Mouse (Mus musculus): ENCODE results near the gene Sbno2. TPM values are rescaled to one million over a fixed set of nuclear protein-coding genes. Genes with fewer than 3 reads are reported as not detected.
A peak's percentile ranks its signal among the peaks of the same experiment; 100 is the strongest.

Gene Sbno2
- total and polyA plus RNA-seq, 2 experiments from 2014 or later, result 6.8 to 24.2 TPM

- Histone ChIP-seq H3K4me3 (ENCODE audit: low read depth, low read length) (no peak overlapping the region), H3K4me1 (ENCODE audit: insufficient read depth) (no peaks in the 10 kb centered on the region), H3K36me3 (ENCODE audit: insufficient read depth) (peaks cover 41% of the 10 kb centered on the region), H3K4me2 (ENCODE audit: low read depth) (no peak overlapping the region), H3K27ac (ENCODE audit: low read depth, low read length) (no peak overlapping the region), H3K27me3 (ENCODE audit: insufficient read depth, low read length) (no peaks in the 10 kb centered on the region), H3K9ac (no peak overlapping the region), H3K9me3 (ENCODE audit: low read length) (no peaks in the 10 kb centered on the region)
- WGBS, result 88% methylated on average over 9 of the region's 9 CpGs
- DNase-seq (no peak), ATAC-seq (no peak)
- no peak for TF ChIP-seq CTCF (IDR thresholded peaks at IDR 0.05; ENCODE audit: low read depth)
Observed at GRCm38 (mm10) chr10:80123932-80124562, 18.7 kb upstream of the Sbno2 start.

- peaks cover 16% of the 10 kb centered on the region for H3K4me1 ChIP-seq (ENCODE audit: insufficient read depth)
- no peak for ATAC-seq
- no peaks in the 10 kb centered on the region for H3K27me3 ChIP-seq (ENCODE audit: insufficient read depth, low read length)
- no peak overlapping the region for H3K4me3 ChIP-seq (ENCODE audit: low read depth, low read length)
- H3K27ac ChIP-seq (ENCODE audit: low read depth, low read length), result no peak overlapping the region
- H3K9me3 ChIP-seq (ENCODE audit: low read length), result no peaks in the 10 kb centered on the region
- 83% methylated on average over 2 of the region's 2 CpGs for WGBS
- DNase-seq, result no peak
- no peak for TF ChIP-seq CTCF (IDR thresholded peaks at IDR 0.05; ENCODE audit: low read depth)
- H3K4me2 ChIP-seq (ENCODE audit: low read depth), result no peak overlapping the region
- H3K9ac ChIP-seq, result no peak overlapping the region
- H3K36me3 ChIP-seq (ENCODE audit: insufficient read depth), result peaks cover 21% of the 10 kb centered on the region
Observed at GRCm38 (mm10) chr10:80121639-80122038, 16.3 kb upstream of the Sbno2 start.

GRCm38 (mm10) chr10:80120146-80120545 is 14.8 kb upstream of the Sbno2 start:
- H3K4me1 ChIP-seq (ENCODE audit: insufficient read depth), result peaks cover 17% of the 10 kb centered on the region
- peaks cover 12% of the 10 kb centered on the region for H3K36me3 ChIP-seq (ENCODE audit: insufficient read depth)
- DNase-seq, result no peak
- no peak for ATAC-seq
- H3K4me3 ChIP-seq (ENCODE audit: low read depth, low read length), result no peak overlapping the region
- no peak overlapping the region for H3K4me2 ChIP-seq (ENCODE audit: low read depth)
- H3K9me3 ChIP-seq (ENCODE audit: low read length), result no peaks in the 10 kb centered on the region
- H3K9ac ChIP-seq, result no peak overlapping the region
- WGBS, result 46% methylated on average over 2 of the region's 2 CpGs
- no peaks in the 10 kb centered on the region for H3K27me3 ChIP-seq (ENCODE audit: insufficient read depth, low read length)
- H3K27ac ChIP-seq (ENCODE audit: low read depth, low read length), result no peak overlapping the region
- no peak for TF ChIP-seq CTCF (IDR thresholded peaks at IDR 0.05; ENCODE audit: low read depth)

GRCm38 (mm10) chr10:80118552-80118951 is 13.2 kb upstream of the Sbno2 start:
- ATAC-seq, result no peak
- Histone ChIP-seq H3K4me3 (ENCODE audit: low read depth, low read length) (no peak overlapping the region), H3K27me3 (ENCODE audit: insufficient read depth, low read length) (no peaks in the 10 kb centered on the region), H3K9ac (peak overlapping the region; percentile 22; the same call in 1 of the 2 replicates), H3K4me1 (ENCODE audit: insufficient read depth) (peaks cover 17% of the 10 kb centered on the region), H3K36me3 (ENCODE audit: insufficient read depth) (peaks cover 8% of the 10 kb centered on the region; the same call in 1 of the 2 replicates), H3K9me3 (ENCODE audit: low read length) (no peaks in the 10 kb centered on the region), H3K27ac (ENCODE audit: low read depth, low read length) (no peak overlapping the region), H3K4me2 (ENCODE audit: low read depth) (peak overlapping the region; percentile 74; the same call in 1 of the 2 replicates)
- no peak for DNase-seq
- TF ChIP-seq CTCF (IDR thresholded peaks at IDR 0.05; ENCODE audit: low read depth), result no peak
- WGBS, result 30% methylated on average over 6 of the region's 6 CpGs

- no peaks in the 10 kb centered on the region for H3K9me3 ChIP-seq (ENCODE audit: low read length)
- H3K27me3 ChIP-seq (ENCODE audit: insufficient read depth, low read length), result no peaks in the 10 kb centered on the region
- peak overlapping the region; percentile 74 for H3K4me2 ChIP-seq (ENCODE audit: low read depth)
- DNase-seq, result no peak
- peaks cover 8% of the 10 kb centered on the region; the same call in 1 of the 2 replicates for H3K36me3 ChIP-seq (ENCODE audit: insufficient read depth)
- WGBS, result 40% methylated on average over 1 of the region's 1 CpGs
- H3K9ac ChIP-seq, result peak overlapping the region; percentile 74
- no peak overlapping the region for H3K27ac ChIP-seq (ENCODE audit: low read depth, low read length)
- peak overlapping the region; percentile 92 for H3K4me3 ChIP-seq (ENCODE audit: low read depth, low read length)
- no peak for ATAC-seq
- TF ChIP-seq CTCF (IDR thresholded peaks at IDR 0.05; ENCODE audit: low read depth), result no peak
- peaks cover 17% of the 10 kb centered on the region for H3K4me1 ChIP-seq (ENCODE audit: insufficient read depth)
Observed at GRCm38 (mm10) chr10:80117736-80118135, 12.4 kb upstream of the Sbno2 start.

- H3K4me1 ChIP-seq (ENCODE audit: insufficient read depth), result peaks cover 17% of the 10 kb centered on the region
- no peaks in the 10 kb centered on the region for H3K9me3 ChIP-seq (ENCODE audit: low read length)
- peaks cover 8% of the 10 kb centered on the region; the same call in 1 of the 2 replicates for H3K36me3 ChIP-seq (ENCODE audit: insufficient read depth)
- H3K4me3 ChIP-seq (ENCODE audit: low read depth, low read length), result peak overlapping the region; percentile 92
- H3K27me3 ChIP-seq (ENCODE audit: insufficient read depth, low read length), result no peaks in the 10 kb centered on the region
- no peak overlapping the region for H3K27ac ChIP-seq (ENCODE audit: low read depth, low read length)
- H3K9ac ChIP-seq, result peak overlapping the region; percentile 74
- peak overlapping the region; percentile 74 for H3K4me2 ChIP-seq (ENCODE audit: low read depth)
- 7% methylated on average over 30 of the region's 30 CpGs for WGBS
- peak; percentile 26; the same call in 1 of the 2 replicates for TF ChIP-seq CTCF (IDR thresholded peaks at IDR 0.05; ENCODE audit: low read depth)
- no peak for DNase-seq
- ATAC-seq, result no peak
Observed at GRCm38 (mm10) chr10:80116927-80117691, 11.7 kb upstream of the Sbno2 start.

- Histone ChIP-seq H3K27ac (ENCODE audit: low read depth, low read length) (no peak overlapping the region), H3K9ac (peak overlapping the region; percentile 74), H3K9me3 (ENCODE audit: low read length) (no peaks in the 10 kb centered on the region), H3K27me3 (ENCODE audit: insufficient read depth, low read length) (no peaks in the 10 kb centered on the region), H3K4me1 (ENCODE audit: insufficient read depth) (peaks cover 17% of the 10 kb centered on the region), H3K36me3 (ENCODE audit: insufficient read depth) (peaks cover 8% of the 10 kb centered on the region; the same call in 1 of the 2 replicates), H3K4me3 (ENCODE audit: low read depth, low read length) (peak overlapping the region; percentile 92), H3K4me2 (ENCODE audit: low read depth) (peak overlapping the region; percentile 74)
- DNase-seq (no peak), ATAC-seq (no peak)
- WGBS, result under 1% methylated on average over 27 of the region's 27 CpGs
- no peak for TF ChIP-seq CTCF (IDR thresholded peaks at IDR 0.05; ENCODE audit: low read depth)
Observed at GRCm38 (mm10) chr10:80116563-80116926, 11.2 kb upstream of the Sbno2 start.

Data from forebrain, postnatal 0 days (tissue).